Mouse (Mus musculus) forebrain, embryonic 16.5 days (tissue): ENCODE measurements at regions not wholly inside any gene's neighbourhood (a gene's known extent, or its start where the extent isn't known, plus 50 kb on each side); places are given as distances from the start of the nearest gene placed in this dataset.
A peak's percentile ranks its signal among the peaks of the same experiment; 100 is the strongest.

Experiments used
- ATAC-seq: fragments of 200-750 bp; cut with Nextera tagmentation; 2 replicates; pipeline ENCODE4 v1.8.0; 2017; ENCODE audit warnings: mild to moderate bottlenecking, moderate library complexity
- H3K27ac ChIP-seq: fragments of 300-500 bp; sonication (generic); 2 replicates; pipeline ENCODE4 v1.5.1; 2014; ENCODE audit warnings: low read length, control low read depth
- H3K27me3 ChIP-seq: fragments of 300-500 bp; sonication (generic); replicated peaks from 2 replicates; pipeline ENCODE4 v1.6.1; 2014; ENCODE audit warnings: low read length; ENCODE audit not compliant: control insufficient read depth, insufficient read depth
- H3K36me3 ChIP-seq: fragments of 300-500 bp; sonication (generic); 2 replicates; pipeline ENCODE4 v1.6.1; 2014; ENCODE audit not compliant: control insufficient read depth, insufficient read depth
- H3K4me1 ChIP-seq: fragments of 300-500 bp; sonication (generic); replicated peaks from 2 replicates; pipeline ENCODE4 v1.6.1; 2014; ENCODE audit warnings: low read length; ENCODE audit not compliant: control insufficient read depth, insufficient read depth
- H3K4me2 ChIP-seq: fragments of 300-500 bp; sonication (generic); 2 replicates; pipeline ENCODE4 v1.6.1; 2014; ENCODE audit warnings: mild to moderate bottlenecking, low read length, control low read depth
- H3K4me3 ChIP-seq: fragments of 300-500 bp; sonication (generic); replicated peaks from 2 replicates; pipeline ENCODE4 v1.5.1; 2014; ENCODE audit warnings: mild to moderate bottlenecking, low read length, control low read depth
- H3K9ac ChIP-seq: fragments of 300-500 bp; sonication (generic); replicated peaks from 2 replicates; pipeline ENCODE4 v1.6.1; 2014; ENCODE audit warnings: low read depth, low read length, control low read depth
- H3K9me3 ChIP-seq: fragments of 300-500 bp; sonication (generic); 2 replicates; pipeline ENCODE4 v1.6.1; 2016; ENCODE audit warnings: low read length; ENCODE audit not compliant: control insufficient read depth
- WGBS: fragments of 180-500 bp; shearing (Covaris S2); extraction: QIAGEN DNeasy Blood & Tissue Kit; methylation state at CpG from one replicate; pipeline ENCODE4 v1.1.7; 2014; 5-methylcytosine and 5-hydroxymethylcytosine counted together

DNA sequence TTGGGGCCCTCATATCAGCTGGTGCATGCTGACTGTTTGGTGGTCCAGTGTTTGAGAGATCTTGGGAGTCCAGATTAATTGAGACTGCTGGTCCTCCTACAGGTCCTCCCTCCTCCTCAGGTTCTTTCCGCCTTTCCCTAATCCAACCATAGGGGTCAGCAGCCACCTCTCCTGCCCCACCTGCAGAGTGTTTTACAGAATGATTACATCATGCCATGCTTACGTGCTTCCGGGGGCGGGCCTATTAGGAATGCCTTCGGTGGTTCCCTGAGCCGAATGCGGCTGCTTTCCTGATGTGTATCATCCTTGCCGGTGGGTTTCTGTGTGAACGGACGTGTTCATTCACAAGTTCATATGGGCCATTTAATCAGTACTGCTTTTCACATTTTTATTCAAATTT lies 237.8 kb upstream of the Cntnap4 start:
- no peak overlapping the region for H3K4me3 ChIP-seq
- no peaks in the 10 kb centered on the region for H3K36me3 ChIP-seq
- no peak overlapping the region for H3K9ac ChIP-seq
- H3K4me2 ChIP-seq, result no peak overlapping the region
- H3K27ac ChIP-seq, result no peak overlapping the region
- peaks cover 4% of the 10 kb centered on the region; the same call in 1 of the 2 replicates for H3K4me1 ChIP-seq
- H3K9me3 ChIP-seq, result no peaks in the 10 kb centered on the region
- WGBS, result 81% methylated on average over 10 of the region's 10 CpGs
- no peaks in the 10 kb centered on the region for H3K27me3 ChIP-seq
- ATAC-seq, result no peak

DNA sequence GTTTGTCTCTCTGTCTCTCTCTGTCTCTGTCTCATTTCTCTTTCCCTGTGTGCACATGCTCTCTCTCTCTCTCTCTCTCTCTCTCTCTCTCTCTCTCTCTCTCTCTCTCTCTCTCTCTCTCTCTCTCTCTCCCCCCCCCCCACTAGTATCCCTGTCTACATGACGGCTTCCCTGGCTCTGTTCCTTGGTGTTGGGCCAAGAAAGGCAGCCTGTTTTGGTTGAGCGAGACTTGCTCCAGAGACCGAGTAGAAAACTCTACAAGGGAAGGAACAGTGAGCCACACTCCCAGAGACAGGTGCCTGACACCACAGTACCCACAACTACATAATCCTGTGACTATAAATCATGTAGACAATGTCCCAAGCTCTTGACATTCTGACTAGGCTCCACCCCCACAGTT lies 260.0 kb upstream of the Cntnap4 start:
- WGBS, result 51% methylated on average over 3 of the region's 3 CpGs
- Histone ChIP-seq H3K9me3 (no peaks in the 10 kb centered on the region), H3K4me2 (no peak overlapping the region), H3K4me3 (no peak overlapping the region), H3K36me3 (no peaks in the 10 kb centered on the region), H3K4me1 (peaks cover 3% of the 10 kb centered on the region; the same call in 1 of the 2 replicates), H3K27ac (no peak overlapping the region), H3K27me3 (no peaks in the 10 kb centered on the region), H3K9ac (no peak overlapping the region)
- no peak for ATAC-seq

DNA sequence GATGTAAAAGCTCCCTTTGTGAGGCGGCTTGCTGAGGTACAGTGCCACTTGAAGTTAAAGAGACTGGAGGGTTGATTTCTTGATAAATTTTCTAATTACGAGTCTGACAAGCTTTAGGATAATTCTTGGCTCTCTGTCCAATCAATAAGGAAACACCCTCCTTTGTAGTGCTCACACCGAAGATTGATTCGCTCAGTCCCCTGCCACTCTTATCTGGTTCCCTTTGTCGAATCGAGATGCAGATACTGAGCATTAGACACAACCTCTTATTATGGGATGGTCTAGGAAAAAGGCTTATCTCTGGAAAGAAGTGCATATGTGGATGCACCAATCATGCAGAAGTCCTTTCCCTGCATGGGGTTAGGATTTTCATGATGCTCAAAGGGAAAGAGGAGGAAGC lies 261.5 kb upstream of the Cntnap4 start:
- H3K4me2 ChIP-seq, result peak overlapping the region; percentile 19; the same call in 1 of the 2 replicates
- no peaks in the 10 kb centered on the region for H3K36me3 ChIP-seq
- no peak overlapping the region for H3K9ac ChIP-seq
- H3K4me3 ChIP-seq, result no peak overlapping the region
- H3K9me3 ChIP-seq, result no peaks in the 10 kb centered on the region
- ATAC-seq, result peak; percentile 87
- H3K27ac ChIP-seq, result peak overlapping the region; percentile 54
- WGBS, result 69% methylated on average over 6 of the region's 6 CpGs
- no peaks in the 10 kb centered on the region for H3K27me3 ChIP-seq
- H3K4me1 ChIP-seq, result peaks cover 3% of the 10 kb centered on the region; the same call in 1 of the 2 replicates

DNA sequence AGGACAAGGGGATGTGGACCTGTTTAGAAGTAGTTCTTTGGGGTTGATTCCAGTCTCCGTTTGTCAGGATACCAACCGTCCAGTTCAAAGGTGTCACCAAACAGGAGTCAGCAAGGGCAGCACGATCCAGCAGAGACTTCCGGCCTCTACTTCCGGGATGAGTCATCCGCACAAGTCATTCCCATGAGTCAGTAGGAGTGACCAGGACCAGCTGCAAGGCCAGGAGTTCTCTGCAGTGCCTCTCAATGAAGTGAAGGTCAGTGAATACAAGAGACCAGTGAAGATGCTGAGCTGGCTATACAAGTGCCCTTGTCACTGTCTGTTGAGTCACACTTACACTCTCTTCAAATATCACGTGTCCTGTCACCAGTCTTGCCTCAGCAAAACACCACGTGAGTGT lies 272.8 kb upstream of the Cntnap4 start:
- Histone ChIP-seq H3K4me3 (no peak overlapping the region), H3K4me1 (no peaks in the 10 kb centered on the region), H3K9ac (no peak overlapping the region), H3K9me3 (no peaks in the 10 kb centered on the region), H3K27ac (no peak overlapping the region), H3K27me3 (no peaks in the 10 kb centered on the region), H3K36me3 (no peaks in the 10 kb centered on the region), H3K4me2 (no peak overlapping the region)
- ATAC-seq, result no peak
- WGBS, result 88% methylated on average over 8 of the region's 8 CpGs

DNA sequence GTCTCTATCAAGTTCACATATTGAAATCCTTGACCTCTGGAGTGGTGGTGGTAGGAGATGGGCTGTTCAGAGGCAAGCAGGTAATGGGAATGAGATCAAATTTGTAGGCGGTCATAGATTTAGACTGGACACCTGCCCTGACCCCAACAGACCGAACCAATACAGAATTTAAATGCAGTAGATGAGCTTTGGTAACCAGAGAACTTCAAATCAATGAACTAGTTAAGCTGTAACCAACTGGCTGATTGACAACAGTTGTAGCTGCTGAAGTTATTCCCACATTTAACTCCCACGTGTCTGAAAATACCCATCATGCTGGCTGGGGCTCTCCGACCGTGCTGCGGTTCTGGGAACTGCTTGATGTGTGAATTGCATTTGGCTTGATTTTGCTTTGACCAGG lies 268.5 kb upstream of the Gm6793 start:
- Histone ChIP-seq H3K4me1 (no peaks in the 10 kb centered on the region), H3K4me3 (no peak overlapping the region), H3K4me2 (no peak overlapping the region), H3K27me3 (no peaks in the 10 kb centered on the region), H3K36me3 (no peaks in the 10 kb centered on the region), H3K27ac (no peak overlapping the region), H3K9ac (no peak overlapping the region), H3K9me3 (no peaks in the 10 kb centered on the region)
- WGBS, result 88% methylated on average over 6 of the region's 6 CpGs
- no peak for ATAC-seq

DNA sequence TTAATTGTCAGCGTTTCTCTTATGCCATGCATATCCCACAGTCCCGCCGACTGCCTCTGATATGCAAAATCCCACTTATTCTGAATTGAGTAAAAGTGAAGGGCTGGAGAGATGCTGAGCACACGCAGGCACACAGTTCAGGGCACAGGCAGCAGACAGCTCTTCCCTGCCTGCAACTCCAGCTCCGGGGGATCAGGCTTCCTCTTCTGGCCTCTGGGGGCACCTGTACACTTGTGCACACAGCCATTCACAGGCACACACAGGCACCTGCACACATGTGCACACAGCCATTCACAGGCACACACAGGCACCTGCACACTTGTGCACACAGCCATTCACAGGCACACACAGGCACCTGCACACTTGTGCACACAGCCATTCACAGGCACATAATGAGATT lies 254.8 kb upstream of the Gm6793 start:
- Histone ChIP-seq H3K4me1 (peaks cover 18% of the 10 kb centered on the region), H3K4me3 (no peak overlapping the region), H3K27ac (peak overlapping the region; percentile 93), H3K9me3 (no peaks in the 10 kb centered on the region), H3K36me3 (no peaks in the 10 kb centered on the region), H3K27me3 (no peaks in the 10 kb centered on the region), H3K9ac (no peak overlapping the region), H3K4me2 (peak overlapping the region; percentile 39)
- peak; percentile 26 for ATAC-seq
- WGBS, result 2% methylated on average over 5 of the region's 5 CpGs

DNA sequence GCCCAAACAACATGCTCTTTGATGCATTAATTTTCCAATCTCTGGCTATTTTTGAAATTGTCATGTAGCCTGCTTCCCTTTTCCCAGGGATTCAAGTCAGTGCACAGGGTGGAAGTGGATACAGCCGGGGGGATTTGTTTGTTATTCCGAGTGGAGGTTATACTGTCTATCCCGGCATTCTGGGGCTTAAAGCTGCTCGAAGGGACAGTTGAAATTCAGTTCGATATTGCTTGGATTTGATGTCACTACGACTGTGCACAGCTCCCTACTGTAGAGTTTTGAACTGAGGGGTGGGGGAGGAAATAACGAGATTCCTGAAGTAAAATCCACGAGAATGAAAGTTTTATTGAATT lies 254.4 kb upstream of the Gm6793 start:
- peak; percentile 61 for ATAC-seq
- 5% methylated on average over 8 of the region's 8 CpGs for WGBS
- Histone ChIP-seq H3K27ac (peak overlapping the region; percentile 93), H3K9ac (peak overlapping the region; percentile 37), H3K4me2 (peak overlapping the region; percentile 39), H3K36me3 (no peaks in the 10 kb centered on the region), H3K27me3 (no peaks in the 10 kb centered on the region), H3K9me3 (no peaks in the 10 kb centered on the region), H3K4me1 (peaks cover 18% of the 10 kb centered on the region), H3K4me3 (no peak overlapping the region)

DNA sequence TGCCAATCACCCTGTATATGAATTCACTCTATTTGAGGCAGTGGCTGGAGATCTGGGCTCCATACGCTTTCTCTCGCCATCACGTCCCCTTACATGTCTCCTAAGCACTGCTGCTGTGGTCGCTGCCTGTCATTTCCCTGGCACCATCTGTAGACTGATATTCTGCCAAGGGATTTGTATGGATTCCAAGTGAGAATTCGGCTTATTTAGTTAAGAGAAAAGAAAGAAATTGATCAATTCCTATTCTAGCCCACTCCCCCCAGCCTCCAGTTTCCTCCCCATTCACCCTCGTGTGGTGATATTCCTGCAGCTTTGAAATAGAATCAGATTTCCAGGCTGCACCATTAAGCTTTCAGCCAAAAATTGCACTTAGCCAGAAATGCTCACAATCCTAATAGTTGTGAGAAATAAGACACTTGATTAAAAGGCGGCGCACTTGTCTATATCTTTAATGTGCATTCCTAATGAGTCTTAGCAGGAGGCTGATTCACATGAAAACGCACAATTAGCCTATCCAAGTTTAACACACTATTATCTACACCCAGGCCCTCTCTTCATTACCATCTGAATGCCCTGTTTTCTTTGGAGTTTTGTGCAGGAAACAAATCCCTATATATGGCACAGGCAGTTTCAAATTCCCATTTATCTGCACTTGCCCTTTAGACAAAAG lies 253.8 kb upstream of the Gm6793 start:
- peak overlapping the region; percentile 39 for H3K4me2 ChIP-seq
- H3K27ac ChIP-seq, result peak overlapping the region; percentile 93
- H3K4me1 ChIP-seq, result peaks cover 18% of the 10 kb centered on the region
- peak overlapping the region; percentile 37 for H3K9ac ChIP-seq
- H3K36me3 ChIP-seq, result no peaks in the 10 kb centered on the region
- WGBS, result 5% methylated on average over 9 of the region's 9 CpGs
- no peak overlapping the region for H3K4me3 ChIP-seq
- H3K9me3 ChIP-seq, result no peaks in the 10 kb centered on the region
- no peaks in the 10 kb centered on the region for H3K27me3 ChIP-seq
- ATAC-seq, result peak; percentile 93

DNA sequence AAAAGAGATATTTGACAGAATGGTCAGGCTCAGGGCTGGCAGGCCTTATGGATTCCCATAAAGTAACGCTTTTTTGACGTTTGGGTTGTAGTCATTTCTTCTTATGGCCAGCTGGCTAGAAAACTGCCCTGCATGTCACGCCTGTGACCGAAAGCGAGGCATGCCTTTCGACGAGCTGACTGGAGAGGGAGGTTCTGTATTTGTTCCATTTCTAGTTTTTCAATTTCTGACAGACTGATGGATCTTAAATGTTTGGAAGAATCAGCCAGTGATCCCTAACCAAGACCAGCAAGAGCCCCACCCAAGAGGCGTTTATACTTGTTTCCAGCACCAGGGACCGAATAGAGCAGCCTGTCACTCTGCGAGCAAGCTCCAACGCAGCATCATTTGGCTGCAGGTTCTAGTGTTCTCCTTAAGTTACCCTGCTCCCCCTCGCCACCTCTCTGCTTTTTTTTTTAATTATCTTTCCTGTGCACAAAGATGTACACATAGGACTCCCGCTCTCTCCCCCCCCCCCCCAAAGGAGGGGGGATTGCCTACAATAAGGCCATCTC lies 243.2 kb upstream of the Gm6793 start:
- Histone ChIP-seq H3K4me2 (peak overlapping the region; percentile 54), H3K4me3 (peak overlapping the region; percentile 36), H3K9ac (peak overlapping the region; percentile 40), H3K27me3 (no peaks in the 10 kb centered on the region), H3K9me3 (no peaks in the 10 kb centered on the region), H3K36me3 (no peaks in the 10 kb centered on the region), H3K27ac (peak overlapping the region; percentile 70), H3K4me1 (peaks cover 14% of the 10 kb centered on the region)
- peak; percentile 79 for ATAC-seq
- 6% methylated on average over 13 of the region's 13 CpGs for WGBS
